Comparison of ENCODE assay signal across 8 mouse cellular contexts in genomic region chr12:76961932-76962891, GRCm38 (mm10). TPM values are rescaled to one million over a fixed set of nuclear protein-coding genes. Genes with fewer than 3 reads are reported as not detected.
DNase-seq lines count a peak whose midpoint lies in the region; ATAC-seq and TF ChIP-seq lines count a peak whose summit lies in the region.

Gene Max, minus strand, starts transcription at chr12:76962201.

- H3K4me2 ChIP-seq in hindbrain, embryonic 13.5 days: peak within 1 kb of the TSS; percentile 90

- POLR2A ChIA-PET in Patski (lab: Charles Lee): no interaction called here

- H3K36me3 ChIP-seq in hindbrain, embryonic 13.5 days: peaks cover 16% of the 10 kb centered on the region

- no peaks in the 10 kb centered on the region for H3K9me3 ChIP-seq in hindbrain, embryonic 13.5 days

- DNase-seq in Patski (ENCODE audit: low read depth, low spot score): peak; percentile 90
- DNase-seq in cerebellum, postnatal 14 days: peak; percentile 99 to 100
- peak; percentile 98 to 99 for DNase-seq in frontal cortex, postnatal 14 days (ENCODE audit: low spot score in 2 of 2)
- peak; percentile 94 for DNase-seq in layer of hippocampus, postnatal 25 days (ENCODE audit: extremely low spot score in 1 of 2, low spot score in 1 of 2)
- DNase-seq in lung, postnatal 25 days (ENCODE audit: low spot score): peak; percentile 99
- peak; percentile 99 for DNase-seq in retina, embryonic 14.5 days (ENCODE audit: low spot score)
- DNase-seq in thymus, postnatal 4 days: peak; percentile 95

- peak within 1 kb of the TSS; percentile 84 for H3K27ac ChIP-seq in hindbrain, embryonic 13.5 days

- peaks cover 23% of the 10 kb centered on the region for H3K4me1 ChIP-seq in hindbrain, embryonic 13.5 days (replicated peaks)

- no peaks in the 10 kb centered on the region for H3K27me3 ChIP-seq in Patski
- H3K27me3 ChIP-seq in hindbrain, embryonic 13.5 days: 0 out of 2 replicates have a peak, but pooled peaks cover 6% of the 10 kb centered on the region

- H3K9ac ChIP-seq in hindbrain, embryonic 13.5 days: peak within 1 kb of the TSS; percentile 94

- ATAC-seq in Patski: peak; percentile 97
- ATAC-seq in hindbrain, embryonic 13.5 days (ENCODE audit: low FRiP score): peak; percentile 99

- CTCF ChIA-PET in Patski (lab: Charles Lee): no interaction called here

- in situ Hi-C loops in Patski (cut with MboI; ENCODE audit: low pct_unique_long_range_greater_than_20kb): no loop called here

- peak within 1 kb of the TSS; percentile 98 for H3K4me3 ChIP-seq in hindbrain, embryonic 13.5 days

- under 1% methylated on average over 66 of the region's 73 CpGs for WGBS in hindbrain, embryonic 13.5 days

- no peak for TF ChIP-seq CTCF in Patski (IDR thresholded peaks at IDR 0.05)

RNA-seq across cellular contexts. Expression of gene Max, which starts in this region (rescaled TPM):
- polyA plus RNA-seq in Patski (2021): 64.4 TPM
- 16.6 and 16.8 TPM in 2 replicates for polyA plus RNA-seq in hindbrain, embryonic 13.5 days (2015; fragmentation: Nextera tagmentation; extraction: Ambion mirVana)
- total RNA-seq in layer of hippocampus, postnatal 25 days (2021): 10 to 100 TPM; 63.6 to 71.3 TPM

Comparison
In these comparisons a context has a peak if more than half of its experiments do, and no peak if none do; other contexts are left out.
1. Peak in every context shown above with its lines: DNase-seq, ATAC-seq, H3K4me3 ChIP-seq and H3K27ac ChIP-seq.